Mouse (Mus musculus) brain, embryonic 18.5 days (tissue): ENCODE data around the gene Tenm4.

Experiments used
- DNase-seq: peaks from one replicate; pipeline ENCODE4 v3.0.0-alpha.2; 2012; ENCODE audit warnings: low read depth, low spot score

Tenm4 gene

DNA sequence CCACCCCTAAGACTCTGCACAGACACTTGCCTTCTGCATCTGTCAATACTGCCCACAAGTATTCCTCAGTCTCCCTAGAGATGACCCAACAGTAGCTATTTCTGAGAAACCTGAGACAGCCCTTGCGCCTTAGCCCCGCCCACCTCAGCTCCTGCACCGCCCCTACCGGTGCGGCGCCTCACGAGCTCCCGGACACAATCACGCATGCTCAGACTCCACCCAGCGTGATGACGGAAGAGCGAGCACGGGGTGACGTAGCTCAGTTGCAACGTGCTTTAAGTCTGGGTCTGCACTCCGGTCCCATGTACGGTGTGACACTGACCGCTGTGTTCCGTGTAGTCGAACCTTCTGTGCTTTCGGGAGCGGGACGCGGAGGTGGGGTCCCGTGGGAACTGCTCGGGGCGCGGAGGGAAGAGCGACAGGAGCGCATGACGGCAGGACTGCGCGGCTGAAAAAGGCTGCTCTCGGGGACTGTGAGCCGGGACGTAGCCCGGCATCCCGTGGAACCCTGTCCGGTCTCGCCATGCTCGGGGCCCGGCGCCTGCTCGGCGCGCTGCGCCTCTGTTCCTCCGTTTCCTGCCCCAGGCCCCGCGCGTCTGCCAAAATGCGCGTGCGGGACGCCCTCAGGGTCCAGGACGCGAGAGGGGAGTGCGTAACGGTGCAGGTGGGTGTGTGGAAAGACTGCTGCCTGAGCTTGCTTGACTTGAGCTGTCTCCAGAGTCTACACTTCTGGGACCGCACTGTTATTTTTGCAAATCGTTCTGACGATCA lies 780.4 kb downstream of the Tenm4 start, which contains the start of gene Nars2:
Gene Nars2 (plus strand): TSS at position 225 of the 771 bp plus-strand sequence.
- peak; percentile 91 for DNase-seq

GRCm38 (mm10) chr7:96952094-96952493 lies 781.0 kb downstream of the Tenm4 start:
- DNase-seq: no peak

DNA sequence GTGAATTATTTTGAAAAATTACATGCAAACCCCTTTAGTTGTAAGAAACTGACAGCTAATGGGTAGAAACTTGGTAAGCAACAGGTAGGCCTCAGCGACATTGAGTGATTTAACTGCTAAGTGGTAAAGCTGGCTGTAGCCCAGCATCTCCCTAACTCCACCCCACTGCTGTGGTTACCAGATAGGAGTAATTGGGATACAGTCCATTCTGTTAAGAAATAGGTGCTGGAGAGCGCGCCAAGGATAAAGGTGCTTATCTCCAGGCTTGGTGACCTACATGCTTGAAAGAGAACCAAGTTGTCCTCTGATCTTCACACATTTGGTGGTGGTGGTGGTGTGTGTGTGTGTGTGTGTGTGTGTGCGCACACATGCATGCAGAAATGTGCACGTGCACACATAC lies 788.1 kb downstream of the Tenm4 start:
- no peak for DNase-seq
